Mouse (Mus musculus) neural tube, embryonic 12.5 days (tissue): Measurements from ENCODE around the gene Spsb1. TPM values are rescaled to one million over a fixed set of nuclear protein-coding genes. Genes with fewer than 3 reads are reported as not detected.

Experiments
- ATAC-seq: fragments of 200-750 bp; cut with Nextera tagmentation; 2 replicates; pipeline ENCODE4 v1.8.0; 2017; ENCODE audit warnings: low read depth, mild to moderate bottlenecking, moderate TSS enrichment, moderate library complexity; ENCODE audit not compliant: low FRiP score
- H3K27ac ChIP-seq: fragments of 300-500 bp; sonication (generic); 2 replicates; pipeline ENCODE4 v1.5.1; 2016
- H3K27me3 ChIP-seq: fragments of 300-500 bp; sonication (generic); replicated peaks from 2 replicates; pipeline ENCODE4 v1.6.1; 2016; ENCODE audit warnings: mild to moderate bottlenecking
- H3K36me3 ChIP-seq: fragments of 300-500 bp; sonication (generic); 2 replicates; pipeline ENCODE4 v1.6.1; 2016; ENCODE audit warnings: mild to moderate bottlenecking
- H3K4me1 ChIP-seq: fragments of 300-500 bp; sonication (generic); 2 replicates; pipeline ENCODE4 v1.6.1; 2016
- H3K4me2 ChIP-seq: fragments of 300-500 bp; sonication (generic); replicated peaks from 2 replicates; pipeline ENCODE4 v1.6.1; 2016; ENCODE audit warnings: mild to moderate bottlenecking
- H3K4me3 ChIP-seq: fragments of 300-500 bp; sonication (generic); 2 replicates; pipeline ENCODE4 v1.5.1; 2016
- H3K9ac ChIP-seq: fragments of 300-500 bp; sonication (generic); 2 replicates; pipeline ENCODE4 v1.6.1; 2016; ENCODE audit warnings: mild to moderate bottlenecking
- H3K9me3 ChIP-seq: fragments of 300-500 bp; sonication (generic); 2 replicates; pipeline ENCODE4 v1.6.1; 2016; ENCODE audit warnings: mild to moderate bottlenecking
- WGBS: fragments of 180-500 bp; shearing (Covaris S2); methylation state at CpG from one replicate; pipeline ENCODE4 v1.1.7; 2016; 5-methylcytosine and 5-hydroxymethylcytosine counted together
- polyA plus RNA-seq: library from polyadenylated mRNA; unstranded; fragments of >200 nt; fragmentation: Nextera tagmentation; extraction: Ambion mirVana; gene quantifications from 2 replicates; pipeline ENCODE4 v1.2.1, GENCODE M21; 2016

Spsb1 gene
- polyA plus RNA-seq, 1 experiment from 2014 or later, result 17.3 TPM

GRCm38 (mm10) chr4:149992670-149993032 is 37.8 kb upstream of the Spsb1 start:
- Histone ChIP-seq H3K27ac (no peak overlapping the region), H3K36me3 (no peaks in the 10 kb centered on the region), H3K27me3 (no peaks in the 10 kb centered on the region), H3K9me3 (no peaks in the 10 kb centered on the region), H3K9ac (no peak overlapping the region), H3K4me3 (no peak overlapping the region), H3K4me1 (peaks cover 27% of the 10 kb centered on the region), H3K4me2 (no peak overlapping the region)
- no peak for ATAC-seq
- 94% methylated on average over 8 of the region's 8 CpGs for WGBS

- no peak for ATAC-seq
- 69% methylated on average over 13 of the region's 13 CpGs for WGBS
- no peak overlapping the region for H3K4me3 ChIP-seq
- H3K36me3 ChIP-seq, result no peaks in the 10 kb centered on the region
- no peaks in the 10 kb centered on the region for H3K9me3 ChIP-seq
- H3K4me2 ChIP-seq, result no peak overlapping the region
- no peak overlapping the region for H3K27ac ChIP-seq
- no peaks in the 10 kb centered on the region for H3K27me3 ChIP-seq
- H3K4me1 ChIP-seq, result peaks cover 27% of the 10 kb centered on the region
- no peak overlapping the region for H3K9ac ChIP-seq
These were observed 37.2 kb upstream of the Spsb1 start for GRCm38 (mm10) chr4:149991755-149992669.

- H3K4me2 ChIP-seq, result 0 out of 2 replicates have a peak overlapping the region, but pooled peaks have one; percentile 8
- H3K4me1 ChIP-seq, result peaks cover 27% of the 10 kb centered on the region
- H3K27me3 ChIP-seq, result no peaks in the 10 kb centered on the region
- H3K4me3 ChIP-seq, result peak overlapping the region; percentile 1; the same call in 1 of the 2 replicates
- no peak for ATAC-seq
- H3K27ac ChIP-seq, result no peak overlapping the region
- H3K9me3 ChIP-seq, result no peaks in the 10 kb centered on the region
- H3K9ac ChIP-seq, result peak overlapping the region; percentile 38
- no peaks in the 10 kb centered on the region for H3K36me3 ChIP-seq
- WGBS, result 26% methylated on average over 9 of the region's 9 CpGs
These were observed 36.3 kb upstream of the Spsb1 start for GRCm38 (mm10) chr4:149990954-149991633.

DNA sequence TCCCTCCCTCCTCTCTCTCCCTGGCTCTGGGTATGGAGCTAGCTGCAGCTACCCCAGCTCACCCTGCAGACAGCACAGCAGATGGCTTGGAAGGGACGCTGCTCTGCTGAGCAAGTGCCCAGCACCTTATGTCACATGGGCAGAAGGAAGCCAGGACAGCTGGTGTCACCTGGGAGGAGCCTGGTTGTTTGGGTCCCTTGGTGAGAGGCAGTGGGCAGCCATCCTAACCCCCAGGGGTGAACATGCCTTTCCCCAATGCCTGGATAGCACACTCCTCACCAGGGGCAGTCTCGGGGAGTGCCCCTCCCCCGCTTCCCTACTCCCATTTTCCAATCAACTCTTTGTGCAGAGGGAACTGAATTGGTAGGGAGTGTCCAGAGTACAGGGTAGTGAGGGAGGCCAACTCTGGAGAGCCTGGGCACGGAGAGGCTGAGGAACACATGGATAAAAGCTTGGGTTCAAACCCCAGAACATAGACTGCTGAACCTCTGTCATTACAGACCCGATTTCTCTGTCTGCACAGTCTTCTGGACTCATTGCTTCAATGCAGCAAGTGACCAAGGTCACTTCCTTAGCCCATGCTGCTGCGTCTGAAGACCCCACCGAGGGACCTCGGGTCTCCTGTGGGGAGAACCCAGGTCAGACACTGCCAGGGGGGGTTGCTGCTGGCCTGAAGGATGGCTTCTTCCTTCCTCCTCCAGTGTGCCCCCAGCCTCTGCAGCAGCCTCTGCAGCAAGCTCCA is 35.5 kb upstream of the Spsb1 start:
- 8% methylated on average over 8 of the region's 8 CpGs for WGBS
- Histone ChIP-seq H3K27ac (no peak overlapping the region), H3K27me3 (no peaks in the 10 kb centered on the region), H3K4me2 (peak overlapping the region; percentile 8; the same call in 1 of the 2 replicates), H3K4me3 (peak overlapping the region; percentile 1; the same call in 1 of the 2 replicates), H3K36me3 (no peaks in the 10 kb centered on the region), H3K9ac (peak overlapping the region; percentile 38), H3K4me1 (peaks cover 27% of the 10 kb centered on the region), H3K9me3 (no peaks in the 10 kb centered on the region)
- peak; percentile 30; the same call in 1 of the 2 replicates for ATAC-seq

DNA sequence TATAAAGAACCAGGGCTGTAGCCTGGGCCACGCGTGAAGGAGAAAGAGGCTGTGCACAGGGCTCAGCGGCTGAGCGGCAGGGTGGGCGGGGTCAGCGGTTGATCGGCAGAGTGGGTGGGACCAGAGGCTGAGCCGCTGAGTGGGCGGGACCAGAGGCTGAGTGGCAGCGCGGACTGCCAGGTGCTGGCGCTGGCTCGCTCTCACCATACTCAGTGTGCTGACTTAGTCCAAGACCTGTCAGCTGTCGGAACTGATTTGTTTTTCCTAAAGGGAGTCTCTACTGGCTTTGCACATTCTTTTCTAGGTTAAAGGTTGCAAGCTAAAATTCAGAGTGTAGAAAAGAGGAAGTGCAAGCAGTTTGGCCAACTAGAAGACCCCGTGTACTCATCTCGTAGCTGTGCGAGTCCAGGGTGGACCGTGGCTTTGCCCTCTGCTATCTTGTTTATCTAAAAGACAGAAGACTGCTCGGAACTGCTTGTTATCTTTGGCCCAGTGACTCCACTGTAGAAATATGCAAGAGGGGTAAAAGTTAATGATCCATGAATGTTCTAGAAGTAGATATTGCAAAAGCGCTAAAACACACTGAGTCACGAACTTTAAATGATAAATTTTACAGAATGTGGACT is 34.2 kb upstream of the Spsb1 start:
- H3K9me3 ChIP-seq, result no peaks in the 10 kb centered on the region
- H3K4me3 ChIP-seq, result no peak overlapping the region
- no peaks in the 10 kb centered on the region for H3K36me3 ChIP-seq
- H3K4me1 ChIP-seq, result peaks cover 27% of the 10 kb centered on the region
- peak overlapping the region; percentile 22; the same call in 1 of the 2 replicates for H3K9ac ChIP-seq
- H3K4me2 ChIP-seq, result peak overlapping the region; percentile 58
- WGBS, result 8% methylated on average over 21 of the region's 21 CpGs
- H3K27ac ChIP-seq, result no peak overlapping the region
- no peaks in the 10 kb centered on the region for H3K27me3 ChIP-seq
- peak; percentile 87 for ATAC-seq

GRCm38 (mm10) chr4:149988301-149988700 is 33.5 kb upstream of the Spsb1 start:
- 77% methylated on average over 6 of the region's 6 CpGs for WGBS
- Histone ChIP-seq H3K4me3 (no peak overlapping the region), H3K4me2 (peak overlapping the region; percentile 58), H3K36me3 (no peaks in the 10 kb centered on the region), H3K4me1 (peaks cover 27% of the 10 kb centered on the region), H3K9ac (peak overlapping the region; percentile 22; the same call in 1 of the 2 replicates), H3K9me3 (no peaks in the 10 kb centered on the region), H3K27ac (no peak overlapping the region), H3K27me3 (no peaks in the 10 kb centered on the region)
- no peak for ATAC-seq

DNA sequence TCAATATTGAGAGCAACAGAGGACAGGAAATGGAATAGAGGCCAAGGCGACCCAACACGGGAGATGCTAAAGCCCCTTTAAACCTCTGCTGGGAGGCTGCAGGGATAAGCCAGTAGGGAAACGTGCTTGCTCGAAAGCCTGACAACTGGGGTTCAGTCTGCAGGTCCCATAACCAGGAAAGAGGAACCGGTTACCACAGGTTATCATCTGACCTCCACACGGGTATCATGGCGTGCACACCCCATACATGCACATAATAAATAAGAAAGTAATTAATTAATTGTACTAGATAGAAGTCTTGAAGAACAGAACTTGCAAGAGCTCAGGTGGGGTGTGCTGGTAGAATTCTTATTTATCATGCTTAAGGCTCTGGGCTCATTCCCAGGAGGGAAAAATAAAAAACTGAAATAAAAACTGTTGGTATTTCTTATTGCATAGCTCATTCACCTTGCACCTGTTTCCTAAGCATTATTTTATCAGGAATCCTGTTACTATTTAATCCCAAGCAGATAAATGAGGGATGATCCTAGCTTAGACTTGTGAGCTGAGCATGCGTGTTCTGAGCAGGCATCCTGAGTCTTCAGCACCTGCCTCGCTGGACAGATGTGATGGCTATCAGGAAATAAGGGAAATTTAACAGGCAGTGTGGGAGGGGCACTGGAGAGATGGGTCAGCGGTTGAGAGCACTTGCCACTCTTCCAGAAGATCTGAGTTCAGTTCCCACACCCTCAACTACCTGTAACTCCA is 32.0 kb upstream of the Spsb1 start:
- peaks cover 27% of the 10 kb centered on the region for H3K4me1 ChIP-seq
- no peak overlapping the region for H3K27ac ChIP-seq
- WGBS, result 80% methylated on average over 10 of the region's 10 CpGs
- no peak overlapping the region for H3K9ac ChIP-seq
- H3K4me2 ChIP-seq, result no peak overlapping the region
- ATAC-seq, result no peak
- no peaks in the 10 kb centered on the region for H3K9me3 ChIP-seq
- 0 out of 2 replicates have a peak, but pooled peaks cover 3% of the 10 kb centered on the region for H3K27me3 ChIP-seq
- H3K36me3 ChIP-seq, result no peaks in the 10 kb centered on the region
- H3K4me3 ChIP-seq, result no peak overlapping the region

DNA sequence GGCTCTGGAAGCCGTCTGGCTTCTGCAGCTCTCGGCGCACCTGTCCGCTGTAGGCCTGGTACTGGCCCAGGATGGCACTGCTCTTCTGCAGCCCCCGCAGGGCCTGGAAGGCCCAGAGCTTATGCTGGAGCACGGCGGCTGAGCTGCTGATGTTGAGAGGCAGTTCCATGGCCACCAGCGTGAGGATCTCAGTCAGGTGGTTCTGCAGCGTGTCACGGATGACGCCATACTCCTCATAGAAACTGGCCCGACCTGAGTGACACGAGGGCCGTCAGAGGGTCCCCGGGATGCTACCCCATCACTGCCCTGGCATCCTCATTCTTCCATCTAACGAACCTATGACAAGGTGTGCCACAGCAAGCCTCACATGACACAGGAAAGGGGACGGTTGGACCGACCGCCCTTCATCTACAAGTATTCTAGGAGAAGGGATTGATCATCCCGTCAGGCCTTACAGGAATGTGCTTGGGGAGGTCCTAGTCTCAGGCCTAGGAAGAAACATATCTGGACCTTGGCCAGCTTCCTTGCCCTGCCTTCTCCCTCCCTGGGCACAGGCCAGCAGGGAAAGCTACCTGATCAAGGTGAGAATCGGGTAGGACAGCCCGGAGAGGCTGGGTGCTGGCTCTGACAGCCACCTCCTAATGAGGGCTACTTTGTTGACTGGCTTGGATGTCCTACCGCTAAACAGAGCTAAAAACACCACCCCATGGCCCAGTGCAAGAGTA is 29.2 kb upstream of the Spsb1 start:
- Histone ChIP-seq H3K36me3 (no peaks in the 10 kb centered on the region), H3K4me3 (no peak overlapping the region), H3K9me3 (no peaks in the 10 kb centered on the region), H3K4me1 (peaks cover 18% of the 10 kb centered on the region), H3K27me3 (0 out of 2 replicates have a peak, but pooled peaks cover 3% of the 10 kb centered on the region), H3K4me2 (no peak overlapping the region), H3K27ac (no peak overlapping the region), H3K9ac (no peak overlapping the region)
- WGBS, result 90% methylated on average over 23 of the region's 23 CpGs
- ATAC-seq, result no peak

DNA sequence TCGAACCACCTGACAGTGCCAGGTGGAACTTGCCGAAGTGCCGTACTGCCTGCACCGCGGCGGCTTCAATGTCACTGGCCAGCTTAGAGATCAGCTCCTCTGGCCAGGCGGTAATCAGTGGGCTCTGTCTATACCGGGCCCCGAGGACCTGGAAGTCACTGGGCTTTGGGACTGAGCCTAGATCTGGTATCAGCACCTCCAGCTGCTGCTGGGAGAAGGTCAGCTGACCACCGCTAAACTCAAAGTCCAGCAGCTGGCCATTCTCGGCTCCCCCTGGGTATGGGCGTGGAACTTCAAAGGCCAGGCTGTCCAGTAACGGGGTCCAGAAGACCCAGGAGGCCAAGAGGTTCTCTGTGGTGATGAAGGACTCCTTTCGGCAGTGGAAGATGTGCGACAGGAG is 27.3 kb upstream of the Spsb1 start:
- no peak for ATAC-seq
- no peaks in the 10 kb centered on the region for H3K36me3 ChIP-seq
- H3K4me2 ChIP-seq, result no peak overlapping the region
- H3K9me3 ChIP-seq, result no peaks in the 10 kb centered on the region
- peaks cover 22% of the 10 kb centered on the region for H3K4me1 ChIP-seq
- H3K9ac ChIP-seq, result no peak overlapping the region
- no peak overlapping the region for H3K4me3 ChIP-seq
- 0 out of 2 replicates have a peak, but pooled peaks cover 3% of the 10 kb centered on the region for H3K27me3 ChIP-seq
- 83% methylated on average over 15 of the region's 15 CpGs for WGBS
- no peak overlapping the region for H3K27ac ChIP-seq

DNA sequence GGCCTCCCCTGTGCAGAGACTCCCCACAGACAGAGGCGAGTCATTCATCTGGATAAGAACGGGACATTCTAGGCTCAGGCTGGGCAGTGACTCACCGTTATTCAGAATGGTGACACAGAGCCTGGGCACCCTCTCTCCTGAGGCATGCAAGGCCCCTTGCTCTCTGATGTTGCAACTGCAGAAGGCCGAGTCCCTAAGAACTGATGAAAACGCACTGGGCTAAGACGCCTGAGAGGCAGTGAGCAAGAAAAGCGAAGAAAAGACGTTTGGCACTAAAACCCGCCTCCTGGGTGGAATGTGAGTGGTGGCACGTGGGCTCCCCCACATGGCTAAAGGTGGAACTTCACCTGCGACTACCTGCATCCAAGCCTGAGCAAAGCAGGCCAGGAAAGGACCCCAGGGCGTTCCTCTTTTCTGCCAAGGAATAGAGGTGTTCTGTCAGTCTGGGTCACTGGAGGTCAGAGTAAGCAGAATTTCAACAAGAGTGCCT is 25.0 kb upstream of the Spsb1 start:
- H3K27me3 ChIP-seq, result 0 out of 2 replicates have a peak, but pooled peaks cover 6% of the 10 kb centered on the region
- peak overlapping the region; percentile 39 for H3K9ac ChIP-seq
- WGBS, result 5% methylated on average over 12 of the region's 12 CpGs
- peak overlapping the region; percentile 52 for H3K4me2 ChIP-seq
- no peak overlapping the region for H3K4me3 ChIP-seq
- no peaks in the 10 kb centered on the region for H3K9me3 ChIP-seq
- no peak overlapping the region for H3K27ac ChIP-seq
- ATAC-seq, result peak; percentile 61
- H3K36me3 ChIP-seq, result no peaks in the 10 kb centered on the region
- H3K4me1 ChIP-seq, result peaks cover 22% of the 10 kb centered on the region
